Mouse (Mus musculus) heart, adult 2 months (tissue): ENCODE results near the gene Lars2. TPM values are rescaled to one million over a fixed set of nuclear protein-coding genes. Genes with fewer than 3 reads are reported as not detected.

Experiments used
- DNase-seq, 2 experiments: peaks; one replicate each; pipeline ENCODE4 v3.0.0; 2021
- H3K27ac ChIP-seq: fragments of 200-600 bp; 2 replicates; pipeline ENCODE4 v1.8.1; 2022
- H3K27me3 ChIP-seq: fragments of 200-500 bp; 2 replicates; pipeline ENCODE4 v1.6.1; 2012; ENCODE audit warnings: mild to moderate bottlenecking, low read length, inconsistent platforms, mixed read lengths; ENCODE audit not compliant: control insufficient read depth, insufficient read depth
- H3K36me3 ChIP-seq: fragments of 200-500 bp; 2 replicates; pipeline ENCODE4 v1.6.1; 2012; ENCODE audit warnings: low read length, inconsistent platforms; ENCODE audit not compliant: control insufficient read depth, insufficient read depth
- H3K4me1 ChIP-seq: fragments of 200-500 bp; 2 replicates; pipeline ENCODE4 v1.6.1; 2011; ENCODE audit warnings: low read length; ENCODE audit not compliant: control insufficient read depth, insufficient read depth
- H3K4me3 ChIP-seq: fragments of 200-600 bp; 2 replicates; pipeline ENCODE4 v1.8.1; 2022
- H3K79me2 ChIP-seq: fragments of 200-500 bp; replicated peaks from 2 replicates; pipeline ENCODE4 v1.6.1; 2012; ENCODE audit warnings: mild to moderate bottlenecking, inconsistent platforms, low read length, moderate library complexity, mixed read lengths; ENCODE audit not compliant: control insufficient read depth, insufficient read depth
- H3K9ac ChIP-seq: fragments of 200-500 bp; 2 replicates; pipeline ENCODE4 v1.6.1; 2012; ENCODE audit warnings: low read depth, mild to moderate bottlenecking, control low read depth, inconsistent platforms, low read length, mixed read lengths
- CTCF ChIP-seq: fragments of 200-600 bp; IDR thresholded peaks from 2 replicates; pipeline ENCODE4 v1.8.1; 2022; ENCODE audit warnings: antibody characterized with exemption, mild to moderate bottlenecking, moderate library complexity
- EP300 ChIP-seq: fragments of 200-500 bp; IDR thresholded peaks from 2 replicates; pipeline ENCODE4 v1.6.1; 2011; ENCODE audit warnings: low read depth, low read length, control low read depth; ENCODE audit not compliant: insufficient read depth
- POLR2A ChIP-seq: fragments of 200-500 bp; IDR thresholded peaks from 2 replicates; pipeline ENCODE4 v1.6.1; 2011; ENCODE audit warnings: mild to moderate bottlenecking, low read depth, low read length, control low read depth; ENCODE audit not compliant: insufficient read depth
- WGBS: fragments of 180-500 bp; shearing (Covaris S2); methylation state at CpG from one replicate; pipeline ENCODE4 v1.1.7; 2018; 5-methylcytosine and 5-hydroxymethylcytosine counted together
- intact Hi-C: fragments of 180-260 bp; cut with DNase I; formaldehyde crosslinking; loops from one replicate; pipeline ENCODE4 v1.15.1; 2025
- polyA plus RNA-seq: library from polyadenylated mRNA; depleted of rRNA; stranded (reverse); fragments of >200 nt; gene quantifications from 2 replicates; pipeline ENCODE4 v1.2.3, GENCODE M21; 2012
- total RNA-seq, 2 experiments: library from RNA; stranded (reverse); gene quantifications; 2 replicates each; pipeline ENCODE4 v1.2.3; 2021

The Lars2 gene
- total and polyA plus RNA-seq, 3 experiments, result 147 to 906 (median 397) TPM

DNA sequence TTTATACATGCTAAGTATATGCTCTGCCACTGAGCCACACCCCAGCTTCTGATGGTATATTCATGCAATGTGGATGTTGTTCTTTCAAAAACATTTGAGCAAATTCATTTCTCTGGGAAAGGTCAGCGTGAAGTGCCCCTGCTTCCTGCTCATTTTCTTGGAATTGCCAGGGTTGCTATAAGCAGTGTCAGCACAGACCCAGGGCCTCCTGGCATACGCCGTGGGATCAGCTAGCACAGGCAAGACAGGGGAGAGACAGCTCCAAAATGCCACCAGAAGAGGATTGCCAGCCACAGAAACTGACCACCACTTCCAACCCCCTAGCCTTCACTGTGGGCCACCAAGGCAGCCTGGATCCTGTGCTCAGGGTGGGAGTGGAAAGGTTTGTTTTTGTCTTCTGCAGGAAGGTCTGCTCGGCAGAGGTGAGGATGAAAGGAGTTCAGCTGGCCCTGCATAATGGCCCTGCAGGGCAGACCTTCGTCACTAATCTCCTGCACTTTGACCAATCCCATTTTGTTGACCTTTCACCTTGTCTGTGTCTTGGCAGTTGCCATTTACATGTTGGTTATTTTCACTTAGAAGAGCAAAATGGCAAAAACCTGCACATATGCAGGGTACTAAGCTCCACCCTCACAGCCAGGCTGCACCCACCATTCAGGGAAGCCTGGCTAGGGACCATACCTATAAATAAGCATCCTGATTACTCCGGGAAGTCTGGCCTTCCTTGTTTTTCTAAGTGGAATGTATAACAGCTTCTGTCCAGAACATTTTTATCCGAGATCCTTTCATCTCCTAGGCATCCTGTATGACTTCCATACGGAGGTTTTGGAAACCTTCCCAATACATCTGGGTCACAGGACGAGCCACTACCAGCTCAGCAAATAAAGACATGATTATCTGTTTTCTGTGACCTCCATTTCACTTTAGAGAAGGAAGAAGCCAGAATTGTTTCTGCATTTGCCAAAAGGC is 90.2 kb downstream of the Lars2 start:
- TF ChIP-seq CTCF (no peak), EP300 (no peak), POLR2A (no peak)
- Histone ChIP-seq H3K79me2 (no peaks in the 10 kb centered on the region), H3K36me3 (peaks cover 4% of the 10 kb centered on the region), H3K4me3 (no peak overlapping the region), H3K9ac (no peak overlapping the region), H3K27ac (peak overlapping the region; percentile 79), H3K4me1 (peaks cover 8% of the 10 kb centered on the region), H3K27me3 (no peaks in the 10 kb centered on the region)
- intact Hi-C loops, result loop anchor here (10.0 kb wide), 1 partner anchor 302 kb away; the partner anchor contains the start of gene Clec3b
- 17% methylated on average over 9 of the region's 9 CpGs for WGBS
- peak in 1 of 2 experiments; percentile 28 for DNase-seq

DNA sequence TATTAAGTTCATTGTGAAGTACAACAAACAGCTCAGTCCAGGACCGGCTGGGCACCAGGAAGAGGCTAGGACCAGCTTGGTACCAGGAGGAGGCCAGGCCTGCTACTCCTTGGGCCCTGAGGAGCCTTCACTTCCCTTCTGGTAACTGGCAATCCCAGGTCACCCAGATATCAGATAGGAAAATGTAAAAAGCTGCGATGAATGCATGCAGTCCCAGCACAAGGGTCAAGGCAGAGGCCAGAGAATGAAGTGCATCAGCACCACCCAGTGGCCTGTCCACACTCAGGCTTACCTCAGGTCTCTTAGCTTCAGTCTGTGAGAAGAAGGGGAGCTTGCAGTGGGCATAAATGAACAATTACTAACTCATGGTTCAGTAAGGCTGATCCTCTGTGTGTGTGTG is 90.9 kb downstream of the Lars2 start:
- peaks cover 8% of the 10 kb centered on the region for H3K4me1 ChIP-seq
- H3K79me2 ChIP-seq, result no peaks in the 10 kb centered on the region
- no peaks in the 10 kb centered on the region for H3K27me3 ChIP-seq
- no peak overlapping the region; the same call in 1 of the 2 replicates for H3K9ac ChIP-seq
- DNase-seq, result peak; percentile 52 to 62
- H3K4me3 ChIP-seq, result no peak overlapping the region
- peak overlapping the region; percentile 79 for H3K27ac ChIP-seq
- TF ChIP-seq CTCF, result peak; percentile 75
- TF ChIP-seq POLR2A, result no peak
- TF ChIP-seq EP300, result 0 out of 2 replicates have a peak, but pooled peaks have one; percentile 70
- intact Hi-C loops, result loop anchor here (10.0 kb wide), 1 partner anchor 303 kb away; the partner anchor contains the start of gene Clec3b
- WGBS, result 8% methylated on average over 2 of the region's 2 CpGs
- H3K36me3 ChIP-seq, result peaks cover 4% of the 10 kb centered on the region

DNA sequence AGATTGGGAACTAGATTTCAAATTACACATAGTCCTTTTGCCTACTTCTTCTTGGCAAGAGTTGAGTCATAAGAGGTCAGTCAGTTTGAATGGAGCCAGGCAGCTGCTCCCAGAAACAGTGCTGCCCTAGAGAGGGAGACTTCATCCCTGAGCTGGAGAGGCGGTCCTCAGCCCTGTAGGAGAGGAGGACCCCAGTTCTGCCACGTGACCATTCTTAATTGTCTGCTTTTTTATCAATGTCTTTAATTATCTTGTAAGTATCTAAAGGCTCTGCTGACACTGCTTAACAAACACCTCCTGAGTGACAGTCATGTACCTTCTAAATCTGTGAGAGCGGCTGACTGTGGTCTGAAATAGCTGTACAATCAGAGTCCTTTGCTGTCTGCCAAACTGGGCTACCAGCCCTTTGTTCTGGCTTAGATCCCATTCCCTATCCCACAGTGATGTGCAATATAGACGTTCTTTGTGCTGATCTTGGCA is 100.5 kb downstream of the Lars2 start:
- WGBS, result 55% methylated on average over 4 of the region's 4 CpGs
- Histone ChIP-seq H3K79me2 (no peaks in the 10 kb centered on the region), H3K27me3 (no peaks in the 10 kb centered on the region), H3K4me1 (peaks cover 11% of the 10 kb centered on the region), H3K36me3 (peaks cover 7% of the 10 kb centered on the region), H3K4me3 (no peak overlapping the region), H3K9ac (no peak overlapping the region; the same call in 1 of the 2 replicates), H3K27ac (peak overlapping the region; percentile 79)
- intact Hi-C loops, result no loop called here
- peak; percentile 55 to 68 for DNase-seq
- TF ChIP-seq EP300 (no peak), CTCF (no peak), POLR2A (0 out of 2 replicates have a peak, but pooled peaks have one; percentile 31)

DNA sequence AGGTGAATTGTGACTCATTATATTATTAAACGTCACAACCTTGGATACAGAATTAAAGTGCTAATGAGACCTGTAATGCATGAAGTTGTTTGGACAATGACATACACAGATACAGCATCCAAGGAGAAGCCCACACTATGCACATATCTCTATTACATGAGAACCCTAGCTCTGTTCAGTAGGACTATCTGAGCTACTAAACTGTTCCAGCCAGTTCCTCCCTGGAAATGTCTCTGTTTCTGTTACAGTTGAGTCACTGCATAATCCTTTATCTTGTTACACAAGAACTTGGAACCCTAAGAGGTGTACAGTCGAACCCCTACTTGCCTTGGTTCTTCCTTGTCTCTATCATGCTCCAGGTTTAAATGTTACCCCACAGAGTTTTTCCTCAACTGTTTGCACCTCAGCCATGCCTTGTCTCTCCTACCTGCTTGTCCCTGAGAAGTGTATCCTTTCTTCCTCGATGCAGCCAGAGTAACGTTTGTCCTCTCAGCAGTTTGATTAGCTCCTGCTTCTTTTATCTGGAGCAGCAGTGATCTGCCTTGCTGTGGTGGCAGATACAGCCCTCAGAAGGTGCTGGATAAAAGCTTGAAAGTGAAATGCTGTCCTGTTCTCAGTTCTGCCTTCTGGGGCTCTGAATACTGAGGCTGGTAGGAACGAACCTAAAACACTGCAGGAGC is 101.8 kb downstream of the Lars2 start:
- peaks cover 7% of the 10 kb centered on the region for H3K36me3 ChIP-seq
- no peak overlapping the region for H3K9ac ChIP-seq
- intact Hi-C loops, result no loop called here
- H3K27ac ChIP-seq, result peak overlapping the region; percentile 12
- TF ChIP-seq CTCF, result no peak
- no peak for TF ChIP-seq POLR2A
- no peak for TF ChIP-seq EP300
- DNase-seq, result no peak
- H3K4me1 ChIP-seq, result peaks cover 14% of the 10 kb centered on the region
- no peak overlapping the region for H3K4me3 ChIP-seq
- WGBS, result 42% methylated on average over 5 of the region's 5 CpGs
- no peaks in the 10 kb centered on the region for H3K27me3 ChIP-seq
- H3K79me2 ChIP-seq, result no peaks in the 10 kb centered on the region

DNA sequence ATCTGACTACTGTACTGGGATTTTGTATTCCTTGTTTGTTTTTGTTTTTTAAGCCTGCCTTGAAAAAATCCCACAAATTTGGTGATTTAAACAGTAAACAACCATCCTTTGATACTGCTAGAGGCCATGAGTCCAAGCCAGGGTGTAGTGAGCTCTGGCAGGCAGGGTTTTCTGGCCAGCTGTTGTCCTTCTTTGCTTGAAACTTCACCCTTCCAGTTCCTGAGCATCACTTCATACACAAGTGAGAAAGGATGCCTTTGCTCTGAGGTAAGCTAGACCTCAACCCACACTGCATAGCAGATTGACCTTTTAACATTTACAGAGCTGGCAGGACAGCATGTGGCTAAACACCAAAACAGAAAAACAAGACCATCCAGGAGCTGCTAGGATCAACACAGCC is 102.4 kb downstream of the Lars2 start:
- no peak for DNase-seq
- Histone ChIP-seq H3K79me2 (no peaks in the 10 kb centered on the region), H3K27ac (peak overlapping the region; percentile 12; the same call in 1 of the 2 replicates), H3K4me1 (peaks cover 14% of the 10 kb centered on the region), H3K4me3 (no peak overlapping the region), H3K27me3 (no peaks in the 10 kb centered on the region), H3K36me3 (peaks cover 7% of the 10 kb centered on the region), H3K9ac (no peak overlapping the region; the same call in 1 of the 2 replicates)
- TF ChIP-seq POLR2A (no peak), EP300 (no peak), CTCF (no peak)
- intact Hi-C loops, result no loop called here
